Mouse (Mus musculus) CD4-positive helper T cell, adult 2 months (primary cell): ENCODE data around the gene Olfr1196.
"Not testable (repeated sequence)": the region's sequence is repeated elsewhere in the genome, so short reads cannot be mapped to it uniquely, and the experiment has no call there.

Source experiments
- DNase-seq: peaks from one replicate; pipeline ENCODE4 v3.0.0-alpha.2; 2012; ENCODE audit warnings: low read depth, missing footprints, low spot score

The Olfr1196 gene

DNA sequence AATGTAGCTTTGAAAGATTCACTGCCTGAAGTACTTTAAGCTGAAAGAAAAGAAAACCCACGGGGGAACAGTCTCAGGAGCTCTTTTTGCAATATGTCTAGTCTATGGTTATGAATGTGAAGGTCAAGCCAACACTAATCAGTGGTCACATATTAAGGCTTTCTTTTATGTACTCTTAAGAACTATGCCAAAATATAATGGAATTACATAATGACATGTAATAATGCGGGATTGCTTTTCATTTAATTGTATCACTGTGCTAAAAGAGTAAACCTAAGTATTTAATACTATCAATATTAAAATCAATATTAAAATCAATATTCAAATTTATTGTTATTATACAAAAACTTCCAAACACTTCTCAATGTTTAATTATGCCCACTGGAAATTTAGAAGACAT is at the start of gene Olfr1196:
Olfr1196 (minus strand) TSS at position 101 of the 400 bp plus-strand sequence.
- no peak for DNase-seq

DNA sequence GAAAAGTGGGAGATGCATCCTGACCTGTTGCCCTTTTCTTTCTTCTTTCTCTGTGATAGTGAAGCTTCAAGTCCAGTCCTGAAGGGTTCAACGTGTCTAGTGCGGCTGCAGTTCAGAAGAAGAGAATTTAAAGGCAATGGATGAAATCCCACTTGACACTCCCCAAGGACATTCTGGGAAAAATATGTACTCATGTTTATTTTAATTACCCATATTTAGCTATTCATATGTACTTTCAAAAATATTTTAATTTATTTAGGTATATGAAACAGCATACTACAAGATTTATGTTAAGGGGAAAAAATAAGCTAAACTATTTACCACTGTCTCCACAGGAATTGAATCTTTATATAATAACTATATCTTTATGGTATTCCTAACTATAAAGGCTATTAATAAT is 46.9 kb upstream of the Olfr1196 start, which contains the start of gene Olfr1198:
Olfr1198 (minus strand) TSS at position 101 of the 400 bp plus-strand sequence.
- DNase-seq: no peak

DNA sequence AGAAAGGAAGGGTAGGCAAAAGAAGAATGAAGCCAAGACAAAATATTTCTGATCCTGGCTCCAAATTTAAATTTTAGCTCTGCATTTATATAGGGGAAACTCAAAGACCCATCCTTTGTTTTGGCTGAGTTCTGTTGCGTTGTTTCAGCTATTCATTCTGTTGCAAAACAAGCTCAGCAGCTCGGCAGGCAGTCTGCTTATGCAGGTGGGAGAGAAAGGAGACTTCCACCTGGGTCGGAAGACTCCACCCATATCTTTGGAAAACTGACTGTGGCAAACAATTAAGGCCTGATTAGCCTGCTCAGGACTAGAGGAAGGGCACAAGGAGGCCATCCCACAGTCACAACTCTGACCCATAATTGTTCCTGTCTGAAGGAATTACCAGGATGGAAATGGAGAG is 39.0 kb upstream of the Olfr1196 start:
- no peak for DNase-seq

DNA sequence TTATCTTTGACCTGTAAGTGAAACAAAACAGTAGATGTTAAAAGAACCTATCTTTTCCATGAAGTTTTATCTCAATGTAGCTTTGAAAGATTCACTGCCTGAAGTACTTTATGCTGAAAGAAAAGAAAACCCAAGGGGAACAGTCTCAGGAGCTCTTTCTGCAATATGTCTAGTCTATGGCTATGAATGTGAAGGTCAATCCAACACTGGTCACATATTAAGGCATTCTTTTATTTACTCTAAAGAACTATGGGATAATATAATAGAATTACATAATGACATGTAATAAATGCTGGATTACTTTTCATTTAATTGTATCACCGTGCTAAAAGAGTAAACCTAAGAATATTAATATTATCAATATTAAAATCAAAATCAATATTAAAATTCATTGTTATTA is 27.9 kb upstream of the Olfr1196 start, which contains the start of gene Olfr1197:
Olfr1197 (minus strand) TSS at position 101 of the 400 bp plus-strand sequence.
- no peak for DNase-seq

DNA sequence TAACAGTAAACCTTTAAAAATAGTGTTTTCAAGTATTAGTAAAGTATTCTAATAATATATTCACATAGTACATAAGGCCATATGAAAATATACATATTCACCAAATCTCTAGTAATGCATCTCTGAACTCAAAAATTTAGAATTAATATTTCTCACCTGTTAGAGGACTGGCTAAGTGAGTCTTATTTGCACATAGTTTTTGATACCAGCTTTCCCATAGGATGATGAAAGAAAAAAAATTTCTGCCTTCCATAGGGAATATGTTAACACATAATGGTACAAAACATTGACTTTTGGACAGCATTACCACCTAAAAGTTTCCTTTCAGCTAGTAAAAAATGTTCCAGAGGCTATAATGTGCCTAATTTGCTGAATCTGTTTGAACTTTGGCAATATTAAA is 15.3 kb downstream of the Olfr1196 start, which contains the start of gene Olfr1195:
Olfr1195 (minus strand) TSS at position 101 of the 400 bp plus-strand sequence.
- no peak for DNase-seq

DNA sequence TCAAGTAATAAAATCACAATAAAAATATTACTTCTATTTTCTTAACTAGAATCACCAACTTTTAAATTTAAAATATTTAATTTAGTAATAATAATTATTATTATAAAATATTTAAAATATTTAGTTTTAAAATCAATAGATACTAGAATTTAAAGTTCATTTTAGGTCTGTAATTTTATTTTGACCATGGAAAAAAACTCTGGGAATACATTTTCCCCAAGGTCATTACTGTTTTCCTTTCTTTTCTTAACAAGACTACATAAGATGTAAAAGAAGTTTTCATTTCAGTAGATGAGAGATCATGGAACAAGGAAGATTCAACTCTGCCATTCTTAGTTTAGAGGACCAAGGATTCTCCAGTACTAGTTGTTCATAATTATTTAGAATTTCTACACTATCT is 29.1 kb downstream of the Olfr1196 start, which contains the start of gene Olfr1193:
Olfr1193 (plus strand) TSS at position 301 of the 400 bp plus-strand sequence.
- not testable (repeated sequence) for DNase-seq

DNA sequence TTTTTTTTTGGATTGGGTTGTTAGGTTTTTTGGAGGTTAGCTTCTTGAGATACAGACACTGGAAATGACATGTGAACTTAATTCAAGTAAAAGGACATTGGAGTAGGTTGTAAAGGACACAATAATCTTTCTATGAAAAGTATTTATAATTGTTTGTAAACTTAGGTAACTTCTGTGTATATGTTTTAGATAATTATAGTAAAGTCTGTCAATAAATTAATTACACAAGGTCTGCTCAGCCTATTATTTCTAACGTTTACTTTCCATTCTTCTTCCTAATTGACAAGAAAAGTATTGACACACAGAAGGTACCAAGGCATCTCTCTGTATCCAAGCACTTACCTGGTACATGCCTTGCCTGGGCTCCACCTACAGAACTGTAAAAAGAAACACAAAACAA is 56.2 kb downstream of the Olfr1196 start, which contains the start of gene Olfr1192-ps1:
Olfr1192-ps1 (plus strand) TSS at position 301 of the 400 bp plus-strand sequence.
- DNase-seq: no peak
